Mouse (Mus musculus) c-Kit-positive CD71-positive TER-119-positive erythroid progenitor cells, embryonic 14.5 days (primary cell): ENCODE measurements around the gene Hoxb3.

Source experiments
- DNase-seq: peaks from one replicate; pipeline ENCODE4 v3.0.0-alpha.2; 2013; ENCODE audit warnings: low spot score

The Hoxb3 gene

GRCm38 (mm10) chr11:96352691-96353521, 29.8 kb downstream of the Hoxb3 start:
- DNase-seq: no peak

- DNase-seq: no peak
Measured at GRCm38 (mm10) chr11:96353522-96353841, 30.4 kb downstream of the Hoxb3 start.

- no peak for DNase-seq
Measured at GRCm38 (mm10) chr11:96353939-96354338, 30.8 kb downstream of the Hoxb3 start.

- no peak for DNase-seq
Measured at GRCm38 (mm10) chr11:96354376-96354775, 31.2 kb downstream of the Hoxb3 start.

- no peak for DNase-seq
Measured at GRCm38 (mm10) chr11:96354801-96355311, 31.7 kb downstream of the Hoxb3 start.

GRCm38 (mm10) chr11:96363807-96364206, 40.7 kb downstream of the Hoxb3 start:
- no peak for DNase-seq

- DNase-seq: no peak
Measured at GRCm38 (mm10) chr11:96365441-96366091, 42.4 kb downstream of the Hoxb3 start, which contains the start of gene Hoxb1. Hoxb1 (plus strand) TSS chr11:96365752.

- no peak for DNase-seq
Measured at GRCm38 (mm10) chr11:96366092-96367041, 43.2 kb downstream of the Hoxb3 start.

GRCm38 (mm10) chr11:96367141-96367540, 44.0 kb downstream of the Hoxb3 start:
- DNase-seq: no peak

- DNase-seq: no peak
Measured at GRCm38 (mm10) chr11:96368686-96369085, 45.6 kb downstream of the Hoxb3 start.

GRCm38 (mm10) chr11:96369140-96369539, 46.0 kb downstream of the Hoxb3 start:
- no peak for DNase-seq

GRCm38 (mm10) chr11:96371726-96372125, 48.6 kb downstream of the Hoxb3 start:
- no peak for DNase-seq

GRCm38 (mm10) chr11:96372519-96372918, 49.4 kb downstream of the Hoxb3 start:
- no peak for DNase-seq

- DNase-seq: no peak
Measured at GRCm38 (mm10) chr11:96374810-96375209, 51.7 kb downstream of the Hoxb3 start.

GRCm38 (mm10) chr11:96383381-96383780, 60.3 kb downstream of the Hoxb3 start:
- DNase-seq: no peak

GRCm38 (mm10) chr11:96387635-96388034, 64.5 kb downstream of the Hoxb3 start:
- DNase-seq: no peak

- DNase-seq: no peak
Measured at GRCm38 (mm10) chr11:96396772-96397626, 73.9 kb downstream of the Hoxb3 start.
